Mouse (Mus musculus) E14TG2a.4 (cell line): ENCODE measurements around the gene Haus4.

Experiments
- H3K27me3 ChIP-seq: 2 replicates; pipeline ENCODE4 v1.6.1; 2014; ENCODE audit warnings: low read length, control low read depth; ENCODE audit not compliant: insufficient read depth
- H3K36me3 ChIP-seq: 2 replicates; pipeline ENCODE4 v1.6.1; 2014; ENCODE audit warnings: low read length, control low read depth; ENCODE audit not compliant: insufficient read depth
- H3K4me1 ChIP-seq: replicated peaks from 2 replicates; pipeline ENCODE4 v1.6.1; 2014; ENCODE audit warnings: low read depth, low read length, control low read depth
- H3K4me3 ChIP-seq: replicated peaks from 2 replicates; pipeline ENCODE4 v1.5.1; 2014; ENCODE audit warnings: mild to moderate bottlenecking, low read length
- H3K9me3 ChIP-seq: 2 replicates; pipeline ENCODE4 v1.6.1; 2014; ENCODE audit warnings: low read length, control low read depth
- CTCF ChIP-seq: conservative IDR thresholded peaks from 2 replicates; pipeline ENCODE4 v1.5.1; 2014; ENCODE audit warnings: low read length
- NANOG ChIP-seq: IDR thresholded peaks from 2 replicates; pipeline ENCODE4 v1.6.1; 2014; ENCODE audit warnings: borderline replicate concordance, low read length, mixed read lengths
- POU5F1 ChIP-seq: IDR thresholded peaks from 2 replicates; pipeline ENCODE4 v1.6.1; 2014; ENCODE audit warnings: low read length, borderline replicate concordance

The Haus4 gene

GRCm38 (mm10) chr14:54575631-54576030 lies 21.2 kb upstream of the Haus4 start:
- TF ChIP-seq POU5F1 (no peak), NANOG (no peak), CTCF (no peak)
- Histone ChIP-seq H3K4me3 (peak overlapping the region; percentile 97), H3K27me3 (no peaks in the 10 kb centered on the region), H3K4me1 (peaks cover 65% of the 10 kb centered on the region), H3K9me3 (no peaks in the 10 kb centered on the region), H3K36me3 (peaks cover 47% of the 10 kb centered on the region)

- Histone ChIP-seq H3K36me3 (peaks cover 53% of the 10 kb centered on the region), H3K4me3 (peak overlapping the region; percentile 97), H3K27me3 (no peaks in the 10 kb centered on the region), H3K9me3 (no peaks in the 10 kb centered on the region), H3K4me1 (peaks cover 69% of the 10 kb centered on the region)
- TF ChIP-seq NANOG (no peak), POU5F1 (no peak), CTCF (no peak)
Measured at GRCm38 (mm10) chr14:54575031-54575430, 20.6 kb upstream of the Haus4 start.

GRCm38 (mm10) chr14:54574253-54574652 lies 19.8 kb upstream of the Haus4 start:
- Histone ChIP-seq H3K36me3 (peaks cover 61% of the 10 kb centered on the region), H3K9me3 (no peaks in the 10 kb centered on the region), H3K4me1 (peaks cover 69% of the 10 kb centered on the region), H3K27me3 (no peaks in the 10 kb centered on the region), H3K4me3 (peak overlapping the region; percentile 97)
- TF ChIP-seq NANOG (no peak), POU5F1 (no peak), CTCF (no peak)

GRCm38 (mm10) chr14:54572790-54573736 lies 18.6 kb upstream of the Haus4 start:
- H3K9me3 ChIP-seq: no peaks in the 10 kb centered on the region
- no peaks in the 10 kb centered on the region for H3K27me3 ChIP-seq
- TF ChIP-seq CTCF: no peak
- TF ChIP-seq NANOG: no peak
- TF ChIP-seq POU5F1: no peak
- peaks cover 69% of the 10 kb centered on the region for H3K4me1 ChIP-seq
- H3K36me3 ChIP-seq: peaks cover 73% of the 10 kb centered on the region
- peak overlapping the region; percentile 97 for H3K4me3 ChIP-seq

GRCm38 (mm10) chr14:54572122-54572521 lies 17.7 kb upstream of the Haus4 start:
- H3K9me3 ChIP-seq: no peaks in the 10 kb centered on the region
- H3K4me3 ChIP-seq: peak overlapping the region; percentile 97
- no peaks in the 10 kb centered on the region for H3K27me3 ChIP-seq
- peaks cover 71% of the 10 kb centered on the region for H3K4me1 ChIP-seq
- TF ChIP-seq CTCF: no peak
- no peak for TF ChIP-seq NANOG
- TF ChIP-seq POU5F1: no peak
- H3K36me3 ChIP-seq: peaks cover 82% of the 10 kb centered on the region

- Histone ChIP-seq H3K4me3 (peak overlapping the region; percentile 52), H3K4me1 (peaks cover 72% of the 10 kb centered on the region), H3K27me3 (no peaks in the 10 kb centered on the region), H3K9me3 (no peaks in the 10 kb centered on the region), H3K36me3 (peaks cover 85% of the 10 kb centered on the region)
- no peak for TF ChIP-seq NANOG
- no peak for TF ChIP-seq POU5F1
- no peak for TF ChIP-seq CTCF
Measured at GRCm38 (mm10) chr14:54569451-54570392, 15.3 kb upstream of the Haus4 start.

GRCm38 (mm10) chr14:54568694-54569414 lies 14.4 kb upstream of the Haus4 start:
- peaks cover 65% of the 10 kb centered on the region for H3K4me1 ChIP-seq
- peaks cover 77% of the 10 kb centered on the region for H3K36me3 ChIP-seq
- H3K27me3 ChIP-seq: no peaks in the 10 kb centered on the region
- peak; percentile 79 for TF ChIP-seq CTCF
- TF ChIP-seq POU5F1: no peak
- peak overlapping the region; percentile 52; the same call in 1 of the 2 replicates for H3K4me3 ChIP-seq
- no peaks in the 10 kb centered on the region for H3K9me3 ChIP-seq

GRCm38 (mm10) chr14:54560527-54561242 lies 6.3 kb upstream of the Haus4 start:
- Histone ChIP-seq H3K36me3 (peaks cover 4% of the 10 kb centered on the region; the same call in 1 of the 2 replicates), H3K4me3 (no peak overlapping the region)
- TF ChIP-seq CTCF (no peak), NANOG (no peak), POU5F1 (no peak)

More at GRCm38 (mm10) chr14:54560527-54561242, 6.3 kb upstream of the Haus4 start:
- peaks cover 2% of the 10 kb centered on the region; the same call in 1 of the 2 replicates for H3K27me3 ChIP-seq
- H3K4me1 ChIP-seq: 0 out of 2 replicates have a peak, but pooled peaks cover 3% of the 10 kb centered on the region
- no peaks in the 10 kb centered on the region for H3K9me3 ChIP-seq
